Mouse (Mus musculus) cerebellum, adult 11-12 months (tissue): ENCODE results near the gene Arhgap24.

Experiments used
- DNase-seq: peaks from one replicate; pipeline ENCODE4 v3.0.0; 2022

Arhgap24 gene

GRCm38 (mm10) chr5:102692487-102692886, 211.3 kb downstream of the Arhgap24 start:
- DNase-seq = peak; percentile 22

GRCm38 (mm10) chr5:102693192-102693591, 212.0 kb downstream of the Arhgap24 start:
- no peak for DNase-seq

GRCm38 (mm10) chr5:102693871-102694270, 212.7 kb downstream of the Arhgap24 start:
- DNase-seq = no peak

- DNase-seq = no peak
Observed at GRCm38 (mm10) chr5:102697784-102698183, 216.6 kb downstream of the Arhgap24 start.

GRCm38 (mm10) chr5:102698396-102698795, 217.2 kb downstream of the Arhgap24 start:
- DNase-seq = no peak

GRCm38 (mm10) chr5:102698891-102699290, 217.7 kb downstream of the Arhgap24 start:
- DNase-seq = no peak

- no peak for DNase-seq
Observed at GRCm38 (mm10) chr5:102702581-102702980, 221.4 kb downstream of the Arhgap24 start.

- DNase-seq = peak; percentile 27
Observed at GRCm38 (mm10) chr5:102703325-102704099, 222.3 kb downstream of the Arhgap24 start.

GRCm38 (mm10) chr5:102705170-102705569, 224.0 kb downstream of the Arhgap24 start:
- DNase-seq = no peak

GRCm38 (mm10) chr5:102710336-102710735, 229.1 kb downstream of the Arhgap24 start:
- DNase-seq = no peak

GRCm38 (mm10) chr5:102719368-102719972, 238.3 kb downstream of the Arhgap24 start:
- DNase-seq = no peak

- no peak for DNase-seq
Observed at GRCm38 (mm10) chr5:102723558-102723957, 242.4 kb downstream of the Arhgap24 start.

- no peak for DNase-seq
Observed at GRCm38 (mm10) chr5:102724813-102725348, 243.7 kb downstream of the Arhgap24 start.

GRCm38 (mm10) chr5:102725365-102725764, 244.2 kb downstream of the Arhgap24 start:
- DNase-seq = no peak

GRCm38 (mm10) chr5:102726985-102727384, 245.8 kb downstream of the Arhgap24 start:
- DNase-seq = no peak

GRCm38 (mm10) chr5:102728531-102728930, 247.3 kb downstream of the Arhgap24 start:
- DNase-seq = no peak

- DNase-seq = no peak
Observed at GRCm38 (mm10) chr5:102729476-102729875, 248.3 kb downstream of the Arhgap24 start.

GRCm38 (mm10) chr5:102736131-102736530, 254.9 kb downstream of the Arhgap24 start:
- DNase-seq = no peak

- DNase-seq = no peak
Observed at GRCm38 (mm10) chr5:102742554-102743255, 261.5 kb downstream of the Arhgap24 start.

- DNase-seq = no peak
Observed at GRCm38 (mm10) chr5:102743436-102743835, 262.2 kb downstream of the Arhgap24 start.

- DNase-seq = no peak
Observed at GRCm38 (mm10) chr5:102744051-102744450, 262.9 kb downstream of the Arhgap24 start.

GRCm38 (mm10) chr5:102748146-102748545, 267.0 kb downstream of the Arhgap24 start:
- DNase-seq = no peak

GRCm38 (mm10) chr5:102749020-102749419, 267.8 kb downstream of the Arhgap24 start:
- no peak for DNase-seq
